Mouse (Mus musculus): ENCODE measurements at regions not wholly inside any gene's neighbourhood (a gene's known extent, or its start where the extent isn't known, plus 50 kb on each side); places are given as distances from the start of the nearest gene placed in this dataset.
"Not testable (repeated sequence)": the region's sequence is repeated elsewhere in the genome, so short reads cannot be mapped to it uniquely, and the experiment has no call there.

- ATAC-seq; H3K4me3 ChIP-seq (ENCODE audit: low read depth, low read length); H3K36me3 ChIP-seq (ENCODE audit: insufficient read depth); H3K9ac ChIP-seq; H3K4me1 ChIP-seq (ENCODE audit: insufficient read depth); H3K27me3 ChIP-seq (ENCODE audit: insufficient read depth, low read length); H3K9me3 ChIP-seq (ENCODE audit: low read length); H3K27ac ChIP-seq (ENCODE audit: low read depth, low read length); H3K4me2 ChIP-seq (ENCODE audit: low read depth): not testable (repeated sequence)
- DNase-seq: peak; percentile 7
- WGBS: 72% methylated on average over 11 of the region's 11 CpGs
These were observed 354.1 kb downstream of the Cdh7 start for GRCm38 (mm10) chr1:110336303-110336702.
